Mouse (Mus musculus) T-helper 2 cell (primary cell): ENCODE results near the gene Ghrh.

Experiments
- in situ Hi-C: fragments of 300-600 bp; cut with MboI, MseI; formaldehyde crosslinking; loops from one replicate; pipeline ENCODE4 v1.15.1; 2025; ENCODE audit warnings: high pct_unique_total_duplicates

Ghrh gene

DNA sequence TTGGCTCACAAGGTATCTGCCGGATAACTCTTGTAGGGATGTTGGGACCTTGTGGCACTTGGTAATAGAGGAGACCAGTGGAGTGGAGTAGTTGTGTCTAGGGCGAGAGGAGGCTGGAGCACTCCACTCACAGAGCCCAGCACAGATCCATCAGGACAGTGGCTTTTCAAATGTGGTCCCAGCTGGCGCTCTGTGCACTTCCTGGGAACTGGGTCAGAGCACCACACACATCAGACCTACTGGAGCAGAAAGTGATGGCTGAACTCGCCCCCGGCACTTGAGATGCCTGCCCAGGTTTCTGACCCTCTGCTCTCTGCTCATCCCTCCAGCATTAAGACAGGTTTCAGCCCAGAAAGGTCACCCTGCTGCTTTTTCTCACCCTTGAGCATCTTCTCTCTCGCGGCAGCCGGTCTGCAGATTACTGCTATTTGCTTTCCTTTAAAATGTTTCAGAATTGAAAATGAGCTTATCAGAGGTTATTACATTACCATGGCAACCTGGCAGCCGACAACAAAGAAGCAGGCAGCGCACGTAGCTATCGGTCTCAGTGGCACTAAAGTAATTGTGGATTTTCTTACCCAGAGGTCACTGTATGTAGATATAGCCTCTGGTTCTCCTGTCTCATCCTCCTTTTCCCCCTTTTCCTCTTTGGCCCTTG is 1.9 kb upstream of the Ghrh start:
- in situ Hi-C loops, result no loop called here

DNA sequence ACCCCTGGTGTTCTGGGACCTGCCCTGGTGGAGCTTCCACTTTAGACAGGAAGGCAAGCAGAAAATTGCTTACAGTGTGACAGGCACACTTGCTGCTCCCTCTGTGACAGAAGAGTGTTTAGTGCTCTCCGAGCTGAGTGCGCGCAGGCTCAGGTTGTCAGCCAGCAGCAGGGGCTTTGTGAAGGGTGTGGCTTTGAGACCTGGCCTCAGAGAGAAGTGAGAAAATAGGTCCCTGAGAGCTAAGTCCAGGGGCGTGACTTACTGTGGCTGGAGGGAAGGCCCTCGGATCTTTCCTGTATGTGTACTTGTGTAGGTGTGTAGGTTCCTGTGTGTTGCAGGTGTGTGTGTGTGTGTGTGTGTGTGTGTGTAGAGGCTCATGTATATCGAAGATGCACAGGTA is 4.0 kb downstream of the Ghrh start:
- in situ Hi-C loops, result loop anchor here (5.0 kb wide), 2 partner anchors 124 to 229 kb away; partner anchors contain the start of gene Blcap

DNA sequence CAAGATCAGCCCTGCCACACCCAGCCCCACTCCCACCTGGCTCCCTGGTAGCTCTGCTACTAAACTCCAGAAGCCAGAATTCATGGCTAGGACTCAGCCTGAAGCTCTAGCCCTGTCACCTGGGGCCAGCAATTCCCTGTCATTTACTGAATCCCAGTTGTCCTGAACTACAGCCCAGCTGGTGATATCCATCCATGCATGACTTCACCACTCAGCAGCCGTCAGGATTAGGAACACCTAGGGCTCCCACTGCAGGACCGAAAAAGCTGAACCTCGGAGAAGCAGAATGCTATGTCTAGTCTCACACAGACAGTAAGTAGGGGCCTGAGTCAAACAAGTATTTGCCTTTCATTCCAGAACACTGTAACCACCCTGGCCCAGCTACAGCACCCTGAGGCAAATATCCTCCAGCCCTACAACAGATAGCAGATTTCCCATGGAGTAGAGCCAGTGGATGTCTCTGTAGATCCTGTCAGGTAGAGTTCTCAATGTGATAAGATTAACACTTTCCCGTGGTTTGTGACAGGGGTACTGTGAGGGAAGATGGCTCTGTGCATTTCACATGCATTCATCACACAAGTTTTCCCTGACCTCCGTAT is 4.9 kb downstream of the Ghrh start:
- in situ Hi-C loops, result loop anchor here (5.0 kb wide), 2 partner anchors 125 to 230 kb away; partner anchors contain the start of gene Blcap

DNA sequence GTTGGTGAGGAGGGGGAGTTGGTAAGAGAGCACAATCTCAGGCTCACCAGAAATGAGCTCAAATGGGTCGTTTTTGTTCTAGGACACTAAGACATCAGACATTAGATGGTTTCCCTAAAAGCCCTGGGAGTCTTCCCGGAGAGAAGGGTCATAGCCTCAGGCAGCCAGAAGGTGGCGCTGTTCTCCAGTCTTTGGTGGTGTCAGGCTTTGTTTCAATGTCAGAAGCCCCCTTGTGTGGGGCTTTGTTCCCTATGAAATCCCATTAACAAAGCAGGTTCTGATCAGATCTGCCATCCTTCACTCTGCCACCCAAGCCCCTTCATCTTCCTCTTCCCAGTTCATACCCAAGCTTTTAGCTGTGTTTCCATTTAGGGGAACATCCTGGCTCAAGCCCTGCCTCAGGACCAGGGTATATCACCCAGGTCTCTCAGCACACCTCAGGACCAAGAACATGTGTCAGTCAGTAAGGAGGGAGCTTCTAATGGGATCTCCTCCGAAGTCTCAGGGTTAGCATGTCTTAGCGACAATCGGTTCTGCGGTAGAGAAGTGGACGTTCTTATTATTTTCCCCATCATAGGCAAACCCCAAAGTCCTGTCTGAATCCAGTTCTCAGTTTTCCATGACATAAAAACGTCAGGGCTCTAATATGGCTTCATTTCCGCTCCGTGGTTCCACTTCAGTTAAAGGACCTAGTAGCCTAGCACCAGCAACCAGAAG is 5.6 kb downstream of the Ghrh start:
- in situ Hi-C loops, result loop anchor here (5.0 kb wide), 2 partner anchors 126 to 231 kb away; partner anchors contain the start of gene Blcap

DNA sequence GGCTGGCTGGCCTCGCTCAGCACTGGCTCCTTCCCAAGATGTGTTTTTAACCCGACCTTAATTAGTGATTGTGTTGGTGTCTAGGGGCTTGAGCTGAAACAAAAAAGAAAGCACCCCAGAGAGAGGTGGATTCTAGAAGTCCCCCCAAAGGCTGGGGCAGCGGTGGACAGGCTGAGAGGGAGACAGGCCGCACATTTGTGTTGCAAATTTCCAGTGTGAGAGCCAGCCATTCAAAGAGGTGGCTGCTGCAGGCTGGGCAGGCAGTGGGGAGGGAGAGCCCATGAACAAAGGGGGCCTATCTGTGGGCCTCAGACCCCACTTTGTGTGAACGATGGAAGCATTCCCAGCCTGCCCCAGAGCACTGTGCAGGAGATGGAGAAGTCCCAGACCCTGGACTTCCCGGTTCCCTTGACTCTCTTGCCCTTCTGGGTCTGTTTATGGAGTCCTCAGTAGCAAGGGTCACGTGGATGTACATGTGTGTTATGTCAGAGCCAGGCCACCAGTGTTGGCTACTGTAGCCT is 7.0 kb downstream of the Ghrh start:
- in situ Hi-C loops, result loop anchor here (5.0 kb wide), 2 partner anchors 127 to 232 kb away; partner anchors contain the start of gene Blcap

DNA sequence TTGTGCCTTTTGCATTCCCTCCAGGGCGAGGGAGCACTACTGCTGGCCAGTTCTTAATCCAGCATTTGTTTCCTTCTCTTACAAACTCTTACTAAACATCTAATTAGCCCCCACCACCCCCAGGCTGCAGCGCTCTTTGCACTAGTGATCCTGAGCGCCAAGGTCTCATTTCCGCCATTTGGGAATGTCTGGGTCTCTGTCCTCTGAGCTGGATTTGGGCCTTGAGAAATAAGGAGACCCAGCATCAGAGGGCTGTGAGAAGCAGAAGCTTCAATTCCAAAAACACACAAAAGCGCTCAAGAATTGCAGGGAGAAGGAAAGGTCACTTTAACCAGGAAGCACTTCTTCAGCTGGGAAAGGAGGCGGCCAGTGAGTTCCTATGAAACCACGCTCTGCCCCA is 7.8 kb downstream of the Ghrh start:
- in situ Hi-C loops, result no loop called here

DNA sequence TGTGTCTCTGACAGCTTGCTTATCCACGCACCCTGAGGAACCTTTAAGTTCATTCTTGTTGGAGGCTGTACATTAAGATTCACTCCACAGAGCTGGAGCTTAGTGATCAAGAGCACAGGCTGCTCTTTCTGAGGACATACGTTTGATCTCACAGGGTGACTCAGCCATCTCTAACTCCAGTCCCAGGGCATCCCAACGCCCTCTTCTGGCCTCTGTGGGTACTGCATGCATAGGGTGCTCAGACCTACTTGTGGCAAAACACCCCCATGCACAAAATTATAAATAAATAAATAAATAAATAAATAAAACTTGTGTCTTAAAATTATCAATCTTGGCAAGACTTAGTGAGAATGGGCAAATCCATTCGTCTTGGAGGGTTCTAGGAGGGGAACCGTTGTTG is 8.6 kb downstream of the Ghrh start:
- in situ Hi-C loops, result no loop called here

DNA sequence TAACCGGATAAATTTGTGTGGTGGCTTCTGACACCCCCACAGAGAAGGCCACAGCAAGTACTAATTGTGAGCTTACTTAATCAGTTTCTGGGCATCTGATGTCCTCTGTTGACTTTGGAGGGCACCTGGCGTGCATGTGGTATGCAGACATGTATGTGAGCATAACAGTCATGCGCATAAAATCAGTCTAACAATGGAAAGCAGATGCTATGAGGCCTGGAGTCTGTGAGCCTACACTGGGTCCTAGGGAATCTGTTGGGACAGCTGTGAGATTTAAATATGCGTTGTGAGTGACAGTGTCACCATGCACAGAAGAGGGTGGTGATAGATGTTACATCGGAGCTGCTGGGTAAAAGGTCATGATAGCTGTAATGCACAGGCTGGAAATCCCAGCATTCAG is 15.2 kb downstream of the Ghrh start:
- in situ Hi-C loops, result no loop called here

DNA sequence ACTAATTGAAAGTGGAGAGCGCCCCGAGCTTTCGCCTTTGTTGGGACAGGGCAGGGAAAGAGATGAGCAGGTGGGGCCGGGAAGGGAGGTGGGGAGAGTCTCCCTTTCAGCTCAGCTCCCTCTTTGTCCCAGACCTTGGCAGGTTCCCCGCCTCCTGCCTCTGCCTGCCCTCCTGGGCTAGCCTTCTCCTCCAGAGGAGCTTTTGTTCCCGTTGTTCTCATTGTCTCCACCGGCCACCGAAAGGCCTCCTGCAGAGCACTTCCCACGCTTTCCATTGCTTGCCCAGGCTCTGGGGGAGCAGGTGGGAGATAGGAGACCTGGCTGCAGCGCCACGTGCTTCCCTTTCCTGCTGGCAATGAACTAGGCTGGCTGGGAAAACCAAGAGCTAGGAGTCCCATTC is 18.7 kb downstream of the Ghrh start:
- in situ Hi-C loops, result no loop called here

DNA sequence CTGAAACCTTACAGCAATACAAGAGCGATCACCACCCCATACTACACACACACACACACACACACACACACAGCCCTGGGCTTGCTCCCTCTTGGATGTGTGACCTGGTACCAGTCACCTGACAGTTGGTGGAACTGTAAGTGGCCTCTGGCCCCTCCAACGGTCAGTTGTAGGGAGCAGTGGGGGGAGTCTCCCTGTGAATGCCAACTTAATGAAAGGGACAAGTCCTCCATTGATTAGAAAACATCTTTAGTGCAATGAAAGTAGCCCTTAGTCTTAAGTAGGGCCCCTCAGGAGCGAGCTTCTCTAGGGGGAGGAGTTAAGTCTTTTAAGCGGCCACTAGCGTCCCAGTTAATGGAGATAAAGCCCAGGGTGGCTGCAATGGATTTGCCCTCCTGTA is 19.2 kb downstream of the Ghrh start:
- in situ Hi-C loops, result no loop called here

DNA sequence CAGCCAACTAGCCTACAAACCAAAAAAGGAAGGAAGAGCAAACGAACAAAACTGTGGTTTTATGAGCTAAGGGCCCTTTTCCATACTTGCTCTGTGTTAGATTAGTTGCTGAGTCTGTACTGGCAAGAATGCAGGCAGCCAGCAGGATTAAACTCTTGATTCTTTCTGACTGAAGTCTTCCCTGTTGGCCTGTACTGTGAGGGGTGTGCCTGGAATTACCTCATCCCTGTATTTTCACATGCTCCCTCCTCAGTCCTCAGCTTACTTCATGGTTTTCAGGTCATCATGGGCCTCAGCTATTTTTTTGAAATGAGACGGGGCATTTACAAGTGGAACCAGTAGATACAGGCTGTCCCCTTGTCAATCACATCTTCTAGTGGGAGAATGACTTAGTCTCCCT is 22.1 kb downstream of the Ghrh start:
- in situ Hi-C loops, result no loop called here

DNA sequence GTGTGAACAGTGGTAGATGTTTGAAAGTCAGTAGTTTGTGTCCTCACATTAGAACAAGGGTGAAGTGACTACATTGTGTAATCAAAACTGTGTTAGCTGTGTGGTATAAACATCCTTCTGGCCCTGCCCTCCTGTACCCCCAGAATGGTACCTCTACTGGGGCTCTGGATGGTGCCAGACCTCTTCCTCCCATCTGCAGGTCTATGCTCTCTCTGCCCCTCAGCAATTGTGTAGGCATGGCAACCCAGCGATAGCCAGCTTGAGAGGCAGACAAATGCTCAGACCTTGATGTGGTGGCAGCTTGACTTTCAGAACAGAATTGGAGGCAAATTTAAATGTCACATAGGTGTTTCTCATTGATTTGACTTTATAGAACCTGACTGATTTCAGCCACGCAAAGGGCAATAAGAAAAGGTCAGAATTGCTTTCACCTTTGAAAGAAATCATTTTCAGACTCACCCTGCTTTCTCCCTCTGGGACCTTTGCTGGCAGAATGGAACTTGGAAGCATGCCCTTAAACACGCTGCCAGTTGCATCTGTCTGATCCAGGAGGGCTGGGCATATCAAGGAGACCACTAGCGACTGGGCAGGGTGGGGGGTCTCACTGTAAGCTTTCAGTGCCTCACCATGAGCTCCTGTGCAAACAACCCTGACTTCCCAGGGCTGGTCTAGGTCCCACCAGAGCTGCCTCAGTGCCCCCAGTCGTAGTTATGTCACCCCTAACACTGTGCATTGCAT is 25.1 kb downstream of the Ghrh start:
- in situ Hi-C loops, result no loop called here

DNA sequence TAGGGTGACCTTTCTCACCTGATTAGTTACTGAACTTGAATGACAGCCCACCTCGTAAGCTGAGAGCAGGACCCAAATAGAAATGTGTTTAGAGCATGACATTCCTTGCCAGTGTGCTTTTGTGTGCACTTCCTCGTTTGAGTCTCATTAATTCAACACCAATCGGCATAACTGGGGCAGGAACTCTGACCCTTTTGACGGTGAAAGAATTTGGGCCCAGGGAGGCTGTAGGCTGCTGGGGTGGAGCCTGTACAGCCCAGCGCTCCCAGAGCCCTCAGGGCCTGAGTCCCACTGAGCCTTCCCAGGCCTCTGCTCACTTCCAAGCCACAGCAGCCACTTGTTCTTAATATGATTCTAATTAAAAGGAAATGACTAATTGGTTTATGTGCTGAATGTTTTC is 26.4 kb downstream of the Ghrh start:
- in situ Hi-C loops, result no loop called here

DNA sequence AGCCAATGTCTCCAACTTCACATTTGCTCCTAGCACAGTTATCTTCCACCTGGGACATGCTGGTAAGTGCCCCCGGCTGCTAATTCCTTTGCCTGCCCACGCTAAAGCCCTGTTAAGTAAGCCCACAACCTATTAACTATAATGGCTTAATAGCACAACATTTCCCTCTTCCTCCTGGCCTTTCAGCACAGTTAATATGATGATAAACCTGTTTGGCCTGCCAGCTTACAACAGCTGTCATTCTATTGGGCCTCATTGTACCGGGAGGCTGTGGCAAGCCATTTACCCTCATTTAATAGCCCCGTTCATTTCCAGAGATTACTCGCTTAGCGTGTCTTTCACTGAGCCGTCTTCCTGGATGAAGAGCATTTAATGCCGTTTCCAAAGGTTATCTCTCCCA is 27.2 kb downstream of the Ghrh start:
- in situ Hi-C loops, result no loop called here

DNA sequence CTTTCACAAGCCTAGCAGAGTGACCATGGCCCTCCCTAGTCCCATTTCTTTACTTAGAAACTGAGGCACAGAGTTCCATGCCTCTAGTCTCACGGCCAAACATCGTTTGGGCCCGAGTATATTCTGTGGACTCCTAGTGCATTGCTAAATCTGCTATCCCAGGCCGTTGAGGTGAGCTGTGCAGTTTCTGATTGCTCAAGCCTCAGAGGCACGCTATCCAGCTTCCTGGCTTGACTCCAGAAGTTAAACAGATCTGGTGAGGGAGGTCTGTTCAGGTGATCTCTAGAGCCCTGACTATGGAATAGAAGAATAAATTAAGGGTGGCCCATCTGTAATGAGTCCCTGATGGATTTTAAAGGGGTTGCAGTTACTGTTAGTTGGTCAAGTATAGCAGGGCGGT is 30.1 kb downstream of the Ghrh start:
- in situ Hi-C loops, result no loop called here

DNA sequence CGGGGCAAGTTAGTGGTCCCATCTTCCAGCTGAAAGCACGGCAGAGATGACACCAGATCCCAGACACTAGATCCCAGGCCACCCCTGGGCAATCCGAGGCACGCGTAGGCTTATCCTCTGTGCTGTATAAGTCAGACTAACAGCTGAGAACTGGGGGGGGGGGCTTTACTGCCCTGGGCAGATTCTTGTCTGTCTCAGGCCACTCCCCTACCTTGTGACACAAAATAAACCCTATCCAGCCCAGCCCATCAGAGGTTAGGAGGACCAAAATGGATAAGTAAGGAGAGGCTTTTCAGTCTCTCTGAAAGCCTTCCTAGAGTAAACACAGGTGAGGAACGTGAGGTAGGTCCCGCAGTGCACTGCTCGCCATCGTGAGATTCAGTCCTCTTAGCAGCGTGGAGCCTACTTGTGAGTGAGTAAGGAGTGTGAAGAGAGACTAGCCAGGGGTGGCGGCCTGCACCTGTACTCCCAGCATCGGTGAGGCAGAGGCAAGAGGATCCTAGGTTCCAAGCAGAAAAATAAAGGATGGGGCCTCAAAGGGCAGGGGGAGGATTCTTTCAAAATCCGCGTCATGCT is 30.9 kb downstream of the Ghrh start:
- in situ Hi-C loops, result no loop called here

DNA sequence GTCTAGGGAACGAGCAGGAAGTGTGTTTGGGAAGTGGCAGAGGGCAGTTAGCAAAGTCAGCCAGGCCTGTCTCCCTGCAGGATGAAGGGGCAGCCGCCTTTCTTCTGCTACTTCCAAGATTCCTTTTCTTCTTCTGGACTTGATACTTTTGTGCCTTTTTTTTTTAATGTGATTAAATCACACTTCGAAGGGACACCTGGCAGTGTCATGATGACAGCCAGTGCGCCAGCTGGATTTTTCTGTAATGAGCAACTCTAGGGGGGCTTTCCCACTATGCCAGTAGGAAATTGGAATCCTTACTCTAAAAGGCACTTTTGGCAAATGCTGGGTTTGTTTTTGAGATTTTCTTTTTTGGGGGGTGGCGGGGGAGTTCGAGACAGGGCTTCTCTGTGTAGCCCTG is 31.8 kb downstream of the Ghrh start:
- in situ Hi-C loops, result no loop called here

DNA sequence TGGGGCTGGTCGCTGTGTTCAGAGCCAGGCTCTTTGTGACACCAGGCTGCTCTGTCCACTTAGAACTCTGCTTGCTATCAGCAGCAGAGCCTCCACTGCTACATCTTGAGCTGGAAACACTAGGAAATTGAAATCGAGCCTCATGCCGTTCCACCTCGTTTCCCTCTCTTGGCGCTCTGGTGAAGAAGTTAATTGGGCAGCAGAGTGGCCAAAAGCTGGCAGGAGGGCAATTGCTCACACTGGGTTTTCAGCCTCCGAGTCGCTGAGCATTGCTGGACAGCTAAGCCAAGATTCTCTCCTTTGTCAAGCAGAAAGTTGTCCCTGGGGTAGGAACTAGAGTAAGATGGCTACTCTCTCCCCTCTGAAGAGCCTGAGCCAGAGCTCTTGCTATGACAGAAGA is 33.0 kb downstream of the Ghrh start:
- in situ Hi-C loops, result no loop called here

DNA sequence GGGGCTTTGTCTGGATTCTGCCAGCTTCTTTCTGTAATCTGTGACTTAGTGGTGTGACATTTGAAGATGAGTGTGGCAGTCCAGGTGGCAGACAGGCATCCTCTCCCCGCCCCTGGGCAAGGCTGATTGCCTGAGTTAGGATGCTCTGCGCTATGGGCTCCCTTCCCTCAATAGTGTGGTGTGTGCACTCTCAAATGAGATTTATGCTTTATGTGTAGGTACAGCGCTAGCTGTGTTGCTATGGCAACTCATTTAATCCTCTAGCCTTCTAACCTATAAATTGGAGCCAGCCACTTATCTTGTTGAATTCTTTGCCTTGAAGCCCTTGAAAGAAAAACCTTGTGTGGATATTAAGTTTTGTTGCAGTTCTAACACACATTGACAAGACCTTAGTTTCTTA is 33.6 kb downstream of the Ghrh start:
- in situ Hi-C loops, result no loop called here

DNA sequence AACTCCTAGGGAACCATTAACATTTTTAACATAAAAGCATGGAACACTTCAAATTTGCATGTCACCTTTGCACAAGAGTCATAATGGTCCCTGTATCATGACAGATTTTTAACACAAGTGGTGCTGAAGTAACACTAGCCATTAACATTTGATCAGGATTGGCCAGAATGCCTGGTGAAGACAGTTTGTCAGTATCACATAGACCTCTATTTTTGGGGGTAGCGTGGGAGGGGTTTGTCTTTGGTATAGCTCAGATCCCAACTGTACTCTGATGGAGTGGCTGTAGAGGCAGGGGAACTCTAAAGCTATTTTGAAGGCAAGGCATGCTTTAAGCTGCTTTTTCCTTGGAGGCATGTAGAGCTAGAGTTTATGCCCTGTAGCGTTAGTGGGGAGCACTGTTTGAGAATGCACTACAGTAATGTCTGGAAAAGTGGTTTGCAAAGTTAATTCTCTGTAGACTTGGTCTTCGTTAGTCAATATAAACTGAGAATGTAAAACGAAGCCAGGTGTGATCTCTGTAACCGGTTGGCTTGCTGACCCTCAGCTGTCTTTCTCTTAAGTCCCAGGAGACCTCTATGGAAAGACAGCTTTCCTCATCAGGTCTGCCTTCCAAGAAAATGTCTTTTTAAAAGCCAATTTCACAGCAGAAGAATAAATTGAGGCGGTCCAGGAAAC is 36.2 kb downstream of the Ghrh start:
- in situ Hi-C loops, result no loop called here

DNA sequence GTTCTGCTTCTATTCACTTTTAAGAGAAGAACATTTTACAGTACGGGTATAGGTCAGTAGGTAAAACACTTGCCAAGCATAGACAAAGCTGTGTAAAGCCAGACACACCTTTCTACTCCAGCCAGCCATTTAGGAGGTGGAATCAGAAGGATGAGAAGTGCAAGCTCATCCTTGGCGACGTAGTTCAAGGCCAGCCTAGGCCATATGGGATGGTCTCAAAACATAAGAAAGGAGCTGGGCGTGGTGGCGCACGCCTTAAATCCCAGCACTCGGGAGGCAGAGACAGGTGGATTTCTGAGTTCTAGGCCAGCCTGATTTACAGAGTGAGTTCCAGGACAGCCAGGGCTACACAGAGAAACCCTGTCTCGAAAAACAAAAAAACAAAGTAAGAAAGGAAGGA is 37.7 kb downstream of the Ghrh start:
- in situ Hi-C loops, result loop anchor here (10.0 kb wide), 1 partner anchor 135 kb away; no protein-coding TSS in a partner anchor
